Mouse (Mus musculus) liver, embryonic 14.5 days (tissue): Measurements from ENCODE around the gene Pcsk5.

Experiments used
- CTCF ChIP-seq: IDR thresholded peaks from 2 replicates; pipeline ENCODE4 v1.5.1; 2016; ENCODE audit warnings: antibody characterized with exemption, low read depth, control low read depth
- EP300 ChIP-seq: IDR thresholded peaks from 2 replicates; pipeline ENCODE4 v1.6.1; 2016; ENCODE audit warnings: antibody characterized with exemption, low read depth

DNA sequence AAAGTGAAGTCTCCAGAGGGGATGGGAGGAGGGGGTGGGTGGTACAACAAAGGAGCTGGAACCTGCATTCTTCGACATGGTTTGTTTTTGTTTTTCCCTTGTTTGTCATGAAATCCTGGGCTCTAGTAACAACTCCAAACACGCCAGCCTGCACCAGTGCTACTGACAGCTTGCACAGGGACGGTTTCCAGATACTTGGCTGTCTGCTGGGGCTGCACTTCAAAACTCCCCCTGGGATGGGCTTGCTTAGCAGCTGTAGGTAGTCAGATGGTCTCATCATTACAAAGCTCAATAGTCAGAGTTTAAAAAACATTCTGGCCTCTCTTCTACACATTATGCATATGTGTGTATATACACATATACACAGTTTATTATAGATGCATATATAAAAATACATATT lies 234.1 kb downstream of the Pcsk5 start:
- TF ChIP-seq CTCF: no peak
- no peak for TF ChIP-seq EP300
